Comparison of ENCODE assay signal across 17 mouse cellular contexts in the genomic region with DNA sequence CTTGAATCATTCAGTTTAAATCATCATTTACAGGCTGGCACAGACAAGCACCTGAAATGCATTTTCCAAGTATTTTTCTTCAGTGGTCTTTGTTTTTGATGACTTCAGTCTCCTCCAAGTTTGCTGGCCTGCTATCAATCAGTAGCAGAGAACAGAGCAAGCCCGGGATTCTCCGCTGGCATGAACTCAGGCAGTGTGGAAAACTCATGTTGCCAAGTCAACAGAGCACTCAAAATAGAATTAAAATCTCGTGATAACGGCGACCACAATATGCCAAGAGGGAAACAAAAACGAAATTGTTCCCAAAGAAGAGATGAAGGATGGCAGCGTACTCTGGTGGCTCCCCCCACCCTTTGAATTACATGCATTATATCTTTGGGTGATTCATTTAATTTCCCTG.
DNase-seq lines count a peak whose midpoint lies in the region; ATAC-seq lines count a peak whose summit lies in the region.
"Had no signal": no experiment of that assay in that cellular context is flagged by ENCODE, and none has a peak within 500 bp of the region (broad histone marks: within the 10 kb centered on the region; RNA-seq: fewer than 3 reads in every experiment).

No protein-coding gene starts in this region.

- no peak overlapping the region for H3K4me2 ChIP-seq in embryonic facial prominence, embryonic 13.5 days
- no peak overlapping the region for H3K4me2 ChIP-seq in heart, embryonic 15.5 days
- H3K4me2 ChIP-seq in midbrain, embryonic 14.5 days (ENCODE audit: low read length): no peak overlapping the region
- H3K4me2 ChIP-seq: intestine, embryonic 15.5 days; limb, embryonic 12.5 days had no signal

- no peak overlapping the region for H3K4me3 ChIP-seq in embryonic facial prominence, embryonic 13.5 days
- no peak overlapping the region for H3K4me3 ChIP-seq in embryonic facial prominence, embryonic 10.5 days
- H3K4me3 ChIP-seq in heart, embryonic 15.5 days: no peak overlapping the region
- no peak overlapping the region for H3K4me3 ChIP-seq in midbrain, embryonic 14.5 days (replicated peaks; ENCODE audit: low read depth, low read length)
- H3K4me3 ChIP-seq in midbrain, embryonic 10.5 days: no peak overlapping the region
- H3K4me3 ChIP-seq: intestine, embryonic 15.5 days; limb, embryonic 12.5 days; megakaryocyte, embryonic 14.5 days; myocyte had no signal

- WGBS in embryonic facial prominence, embryonic 13.5 days: 43% methylated on average over 7 of the region's 7 CpGs
- 87% methylated on average over 7 of the region's 7 CpGs for WGBS in embryonic facial prominence, embryonic 10.5 days
- WGBS in heart, embryonic 15.5 days: 23% methylated on average over 7 of the region's 7 CpGs
- WGBS in midbrain, embryonic 14.5 days: 82% methylated on average over 7 of the region's 7 CpGs
- WGBS in midbrain, embryonic 10.5 days: 94% methylated on average over 7 of the region's 7 CpGs

- no peaks in the 10 kb centered on the region for H3K9me3 ChIP-seq in embryonic facial prominence, embryonic 13.5 days
- H3K9me3 ChIP-seq in embryonic facial prominence, embryonic 10.5 days: no peaks in the 10 kb centered on the region
- no peaks in the 10 kb centered on the region for H3K9me3 ChIP-seq in heart, embryonic 15.5 days (replicated peaks)
- no peaks in the 10 kb centered on the region for H3K9me3 ChIP-seq in midbrain, embryonic 14.5 days (ENCODE audit: control insufficient read depth, low read length)
- 0 out of 2 replicates have a peak, but pooled peaks cover 4% of the 10 kb centered on the region for H3K9me3 ChIP-seq in midbrain, embryonic 10.5 days (replicated peaks)
- H3K9me3 ChIP-seq: intestine, embryonic 15.5 days had no signal

- H3K27me3 ChIP-seq in embryonic facial prominence, embryonic 13.5 days: no peaks in the 10 kb centered on the region
- H3K27me3 ChIP-seq in embryonic facial prominence, embryonic 10.5 days (replicated peaks; ENCODE audit: low read depth, poor library complexity, severe bottlenecking): no peaks in the 10 kb centered on the region
- H3K27me3 ChIP-seq in heart, embryonic 15.5 days: no peaks in the 10 kb centered on the region
- H3K27me3 ChIP-seq in midbrain, embryonic 14.5 days (ENCODE audit: control insufficient read depth, insufficient read depth, low read length): no peaks in the 10 kb centered on the region
- no peaks in the 10 kb centered on the region for H3K27me3 ChIP-seq in midbrain, embryonic 10.5 days (ENCODE audit: low read depth, poor library complexity, severe bottlenecking)
- H3K27me3 ChIP-seq: intestine, embryonic 15.5 days; limb, embryonic 12.5 days; megakaryocyte, embryonic 14.5 days had no signal

- no peak for DNase-seq in embryonic facial prominence, embryonic 10.5 days (ENCODE audit: low spot score)
- no peak for DNase-seq in heart, adult 9 months (ENCODE audit: low spot score in 2 of 2)
- DNase-seq in midbrain, embryonic 14.5 days: peak; percentile 9
- no peak for DNase-seq in midbrain, embryonic 10.5 days (ENCODE audit: low spot score)
- DNase-seq in heart, postnatal 4 days: peak; percentile 42
- DNase-seq in kidney, postnatal 14 days: no peak
- DNase-seq: cerebellum, adult 11-12 months; kidney, postnatal 10 days; lung, adult 18-20 months; thymus, postnatal 14 days had no signal

- no peak overlapping the region for H3K9ac ChIP-seq in embryonic facial prominence, embryonic 13.5 days
- no peak overlapping the region for H3K9ac ChIP-seq in heart, embryonic 15.5 days
- no peak overlapping the region for H3K9ac ChIP-seq in midbrain, embryonic 14.5 days (replicated peaks; ENCODE audit: low read length)
- H3K9ac ChIP-seq: intestine, embryonic 15.5 days; limb, embryonic 12.5 days had no signal

- no peak for ATAC-seq in embryonic facial prominence, embryonic 13.5 days (ENCODE audit: insufficient number of reproducible peaks, insufficient read depth, low FRiP score, low TSS enrichment, low read depth)
- no peak for ATAC-seq in heart, embryonic 15.5 days (replicated peaks; ENCODE audit: insufficient number of reproducible peaks, insufficient read depth, low FRiP score, low read depth)
- ATAC-seq in midbrain, embryonic 14.5 days (ENCODE audit: low FRiP score, low TSS enrichment): no peak
- ATAC-seq: intestine, embryonic 15.5 days; Patski had no signal

- H3K27ac ChIP-seq in embryonic facial prominence, embryonic 13.5 days: peak overlapping the region; percentile 73
- no peak overlapping the region for H3K27ac ChIP-seq in embryonic facial prominence, embryonic 10.5 days (replicated peaks)
- 0 out of 2 replicates have a peak overlapping the region, but pooled peaks have one; percentile 33 for H3K27ac ChIP-seq in heart, embryonic 15.5 days
- H3K27ac ChIP-seq in midbrain, embryonic 14.5 days (replicated peaks; ENCODE audit: low read depth, low read length): no peak overlapping the region
- no peak overlapping the region for H3K27ac ChIP-seq in midbrain, embryonic 10.5 days (replicated peaks)
- H3K27ac ChIP-seq: intestine, embryonic 15.5 days; limb, embryonic 12.5 days had no signal

- H3K4me1 ChIP-seq in embryonic facial prominence, embryonic 13.5 days: peaks cover 31% of the 10 kb centered on the region
- peaks cover 13% of the 10 kb centered on the region for H3K4me1 ChIP-seq in embryonic facial prominence, embryonic 10.5 days
- peaks cover 17% of the 10 kb centered on the region; the same call in 1 of the 2 replicates for H3K4me1 ChIP-seq in heart, embryonic 15.5 days (replicated peaks)
- H3K4me1 ChIP-seq in midbrain, embryonic 14.5 days (ENCODE audit: control insufficient read depth, insufficient read depth, low read length): peaks cover 9% of the 10 kb centered on the region
- H3K4me1 ChIP-seq in midbrain, embryonic 10.5 days: peaks cover 23% of the 10 kb centered on the region
- H3K4me1 ChIP-seq: intestine, embryonic 15.5 days; megakaryocyte, embryonic 14.5 days had no signal

- H3K36me3 ChIP-seq in embryonic facial prominence, embryonic 13.5 days: no peaks in the 10 kb centered on the region
- no peaks in the 10 kb centered on the region for H3K36me3 ChIP-seq in embryonic facial prominence, embryonic 10.5 days (replicated peaks)
- no peaks in the 10 kb centered on the region for H3K36me3 ChIP-seq in heart, embryonic 15.5 days
- H3K36me3 ChIP-seq in midbrain, embryonic 14.5 days (ENCODE audit: control insufficient read depth, insufficient read depth, low read length): no peaks in the 10 kb centered on the region
- no peaks in the 10 kb centered on the region for H3K36me3 ChIP-seq in midbrain, embryonic 10.5 days
- H3K36me3 ChIP-seq: intestine, embryonic 15.5 days; limb, embryonic 12.5 days had no signal

Comparison
In these comparisons a context has a peak if more than half of its experiments do, and no peak if none do; other contexts are left out.
1. H3K27ac ChIP-seq: peak in embryonic facial prominence, embryonic 13.5 days (single experiment) and heart, embryonic 15.5 days (single experiment); none in embryonic facial prominence, embryonic 10.5 days (single experiment), midbrain, embryonic 14.5 days (single experiment) and midbrain, embryonic 10.5 days (single experiment).
2. DNase-seq: peak in midbrain, embryonic 14.5 days (single experiment) and heart, postnatal 4 days (single experiment); none in embryonic facial prominence, embryonic 10.5 days (single experiment), heart, adult 9 months (0 of 2), midbrain, embryonic 10.5 days (single experiment) and kidney, postnatal 14 days (single experiment).